Mouse (Mus musculus): ENCODE measurements around the gene Sun2.

DNA sequence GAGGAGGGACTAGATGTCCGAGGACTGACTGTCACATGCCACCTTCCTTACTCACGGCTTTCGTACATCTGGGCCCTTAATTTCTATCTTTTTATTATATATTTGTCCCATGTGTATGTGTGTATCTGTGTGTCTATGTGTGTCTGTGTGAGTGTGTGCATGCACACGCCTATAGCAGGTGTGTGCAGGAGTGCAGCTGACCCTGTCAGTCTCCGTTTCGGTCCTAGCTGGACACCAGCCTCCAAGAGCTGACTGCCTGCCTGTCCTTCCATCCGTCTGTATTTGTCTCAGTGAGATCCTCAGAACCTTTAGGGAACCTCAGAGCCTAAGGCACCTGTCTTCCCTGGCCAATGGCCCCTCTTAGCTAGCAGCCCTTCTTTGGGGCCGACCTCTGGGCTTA lies 22.1 kb downstream of the Sun2 start:
- TF ChIP-seq CTCF (IDR thresholded peaks at IDR 0.05; ENCODE audit: low read depth), result no peak
- TF ChIP-seq EP300 (IDR thresholded peaks at IDR 0.05; ENCODE audit: low read depth), result no peak
